Mouse (Mus musculus): ENCODE results near the gene Dimt1. TPM values are rescaled to one million over a fixed set of nuclear protein-coding genes. Genes with fewer than 3 reads are reported as not detected.
"Not testable (repeated sequence)": the region's sequence is repeated elsewhere in the genome, so short reads cannot be mapped to it uniquely, and the experiment has no call there.

Dimt1 gene
- total RNA-seq (2021): 10 to 100 TPM; 19.5 to 25.0 TPM

DNA sequence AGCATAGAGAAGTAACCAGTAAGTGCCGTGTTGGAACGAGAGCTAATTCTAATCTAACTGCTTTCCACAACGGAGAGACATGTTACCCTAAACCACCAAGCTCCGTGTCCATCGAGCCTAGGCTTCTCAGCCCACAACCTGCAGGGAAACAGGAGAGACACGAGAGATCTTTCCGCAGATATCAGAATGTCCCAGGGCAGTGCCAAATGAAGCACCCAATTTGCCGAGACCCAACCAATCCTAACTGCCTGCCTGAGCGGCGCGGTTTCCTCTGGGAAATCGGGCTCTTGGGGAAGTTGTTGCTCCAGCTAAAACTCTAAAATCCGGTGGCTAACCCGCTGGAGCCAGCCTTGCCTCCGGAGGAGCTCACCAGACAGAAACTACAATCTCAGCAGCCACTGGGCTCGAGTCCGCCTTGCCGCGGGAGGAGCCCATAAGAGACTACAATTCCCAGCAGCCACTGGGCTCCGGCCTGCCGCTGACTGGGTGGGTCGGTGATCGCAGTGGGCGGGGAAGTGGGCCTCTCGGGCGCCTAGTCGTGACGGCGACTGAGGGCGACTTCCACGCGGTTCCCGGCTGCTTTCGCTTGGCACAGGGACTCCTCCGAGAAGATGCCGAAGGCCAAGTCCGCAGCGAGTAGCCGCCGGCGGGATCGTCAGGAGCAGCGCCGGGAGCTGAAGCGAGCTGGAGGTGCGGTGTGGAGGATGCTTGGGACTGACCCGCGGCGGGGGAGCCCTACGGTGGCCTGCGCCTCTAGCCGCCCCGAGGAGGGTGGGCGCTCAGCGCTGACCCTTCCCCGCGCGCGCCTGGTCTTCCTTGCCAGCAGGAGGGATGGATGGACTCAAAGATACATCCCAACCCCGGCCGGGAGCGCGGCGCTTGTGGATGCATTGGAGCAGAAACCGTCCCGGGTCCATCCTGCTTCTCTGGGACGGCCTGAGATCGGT lies at the start of gene Dimt1:
Gene Dimt1 (plus strand): TSS at position 534 of the 947 bp plus-strand sequence.
- peak; percentile 81 to 87 for DNase-seq (ENCODE audit: extremely low spot score in 1 of 2, low spot score in 1 of 2)

DNA sequence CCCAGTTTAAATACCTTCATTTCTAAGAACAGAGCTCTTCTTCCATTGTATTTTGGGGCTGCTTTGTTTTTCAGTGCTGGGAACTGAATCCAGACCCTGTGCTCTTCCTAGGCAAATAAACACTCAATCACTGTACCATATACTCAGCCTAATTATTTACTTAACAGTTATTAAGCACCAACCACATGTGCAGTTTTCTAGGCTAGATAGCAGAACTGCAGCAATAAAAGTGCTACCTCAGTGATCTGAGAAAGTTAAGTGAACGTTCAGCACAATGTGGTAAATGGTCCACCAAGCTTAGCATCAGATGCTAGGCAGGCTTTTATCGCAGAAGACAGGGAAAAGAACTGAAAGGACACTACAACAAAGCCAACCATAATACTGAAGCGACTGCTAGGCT lies 42.3 kb upstream of the Dimt1 start:
- no peak for DNase-seq (ENCODE audit: extremely low spot score in 1 of 2, low spot score in 1 of 2)

DNA sequence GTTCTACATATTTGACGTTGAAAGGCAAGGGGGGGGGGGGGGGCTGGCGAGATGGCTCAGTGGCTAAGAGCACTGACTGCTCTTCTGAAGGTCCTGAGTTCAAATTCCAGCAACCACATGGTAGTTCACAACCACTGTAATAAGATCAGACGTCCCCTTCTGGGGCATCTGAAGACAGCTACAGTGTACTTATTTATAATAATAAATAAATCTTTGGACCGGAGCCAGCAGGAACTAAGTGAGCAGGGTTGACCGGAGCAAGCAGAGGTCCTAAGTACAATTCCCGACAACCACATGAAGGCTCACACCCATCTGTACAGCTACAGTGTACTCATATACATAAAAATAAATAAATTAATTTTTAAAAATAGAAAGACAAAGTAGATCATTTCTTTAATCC lies 41.8 kb upstream of the Dimt1 start:
- not testable (repeated sequence) for DNase-seq (ENCODE audit: extremely low spot score in 1 of 2, low spot score in 1 of 2)

DNA sequence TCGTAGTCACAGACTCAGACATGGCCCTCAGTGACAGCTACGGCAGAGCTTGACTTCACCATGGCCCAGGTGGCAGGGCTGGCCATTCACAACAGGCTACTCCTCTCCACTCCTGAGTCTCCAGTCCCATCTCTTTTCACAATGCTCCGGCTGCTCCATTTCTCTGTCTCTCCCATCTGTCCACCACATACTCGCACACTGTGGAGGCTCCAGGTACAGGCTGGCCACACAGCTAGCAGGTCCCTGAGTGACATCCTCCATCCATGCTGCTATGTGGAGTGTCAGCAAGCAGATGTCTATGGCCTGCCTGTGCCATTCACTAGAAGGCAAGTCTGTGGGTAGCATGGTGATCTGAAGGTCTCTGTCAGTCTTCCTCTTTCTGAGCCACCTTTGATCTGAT lies 39.7 kb upstream of the Dimt1 start:
- no peak for DNase-seq (ENCODE audit: extremely low spot score in 1 of 2, low spot score in 1 of 2)

DNA sequence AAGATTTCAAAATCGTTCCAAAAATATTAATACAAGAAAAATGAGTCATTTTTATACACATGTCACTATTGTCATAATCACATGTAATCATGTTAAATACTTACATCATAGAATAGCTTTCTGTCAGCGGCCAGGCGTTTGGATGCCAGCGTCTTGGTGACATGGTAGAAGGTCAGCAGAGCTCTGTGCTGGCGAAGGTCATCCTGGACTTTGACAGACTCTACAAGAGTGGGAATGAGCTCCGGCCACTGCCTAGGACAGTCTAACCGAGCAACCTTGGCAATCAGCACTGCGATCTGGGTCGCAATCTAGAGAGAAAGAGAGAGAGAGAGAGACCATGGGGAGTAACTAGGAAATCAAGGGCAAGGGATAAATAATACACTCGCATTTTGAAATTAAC lies 36.8 kb upstream of the Dimt1 start:
- DNase-seq (ENCODE audit: extremely low spot score in 1 of 2, low spot score in 1 of 2): no peak

DNA sequence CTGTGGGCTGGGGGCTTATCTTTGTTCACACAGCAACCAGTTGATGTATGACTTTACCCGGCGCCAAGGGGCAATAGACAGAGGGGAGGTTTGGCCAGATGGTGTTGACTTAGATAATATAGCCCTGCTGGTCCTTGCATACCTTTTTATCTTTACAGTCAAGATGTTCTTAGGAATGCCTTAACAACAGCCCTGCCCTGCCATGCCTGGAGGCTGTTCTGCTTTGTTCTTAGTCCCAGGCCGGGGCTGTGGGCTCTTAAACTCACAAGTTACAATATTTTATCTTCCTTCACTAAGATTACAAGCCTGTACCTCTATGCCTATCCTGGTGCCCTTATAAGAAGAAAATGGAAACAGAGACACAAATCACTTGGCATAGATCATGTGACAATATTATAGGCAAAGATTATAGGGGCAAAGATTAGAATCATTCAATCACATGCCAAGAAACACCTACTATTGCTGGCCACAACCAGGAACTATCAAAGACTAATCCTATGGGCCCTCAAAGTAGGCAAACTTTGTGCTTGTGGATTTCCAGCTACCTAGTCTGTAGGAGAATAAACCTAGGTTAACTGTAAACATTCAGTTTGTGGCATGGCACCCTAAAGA lies 33.7 kb upstream of the Dimt1 start:
- DNase-seq (ENCODE audit: extremely low spot score in 1 of 2, low spot score in 1 of 2): no peak

DNA sequence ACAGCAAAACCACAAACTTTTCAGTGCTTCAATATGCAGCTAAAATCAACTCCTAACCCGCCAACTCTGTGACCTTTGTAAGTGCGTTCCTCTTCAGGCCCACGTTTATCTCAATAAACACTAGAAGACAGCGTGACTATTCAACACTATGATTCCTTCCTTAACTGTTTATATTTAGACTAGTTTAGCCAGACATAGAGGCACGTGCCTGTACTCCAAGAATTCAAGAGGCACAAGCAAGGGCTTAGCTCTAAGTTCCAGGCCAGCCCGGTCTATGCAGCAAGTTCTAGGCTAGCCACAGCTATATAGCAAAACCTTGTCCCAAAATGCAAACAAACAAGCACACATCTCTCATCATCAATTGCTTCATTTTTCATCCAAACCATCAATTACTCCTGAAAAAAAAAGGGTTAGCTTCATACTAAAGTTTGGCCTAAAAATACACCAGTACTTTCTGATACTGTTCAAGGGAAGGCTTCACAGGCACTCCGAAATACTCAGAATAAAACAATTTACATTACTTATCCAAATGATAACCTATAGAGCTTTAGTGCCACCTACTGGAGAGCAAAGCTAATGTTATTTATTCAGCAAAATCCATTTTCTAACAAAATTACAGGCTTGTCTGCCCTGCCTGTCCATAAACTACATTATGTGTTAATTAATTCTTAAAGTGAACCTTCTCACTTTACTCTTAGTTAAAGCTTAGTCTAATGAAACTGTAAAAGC lies 28.4 kb upstream of the Dimt1 start:
- DNase-seq (ENCODE audit: extremely low spot score in 1 of 2, low spot score in 1 of 2): no peak

DNA sequence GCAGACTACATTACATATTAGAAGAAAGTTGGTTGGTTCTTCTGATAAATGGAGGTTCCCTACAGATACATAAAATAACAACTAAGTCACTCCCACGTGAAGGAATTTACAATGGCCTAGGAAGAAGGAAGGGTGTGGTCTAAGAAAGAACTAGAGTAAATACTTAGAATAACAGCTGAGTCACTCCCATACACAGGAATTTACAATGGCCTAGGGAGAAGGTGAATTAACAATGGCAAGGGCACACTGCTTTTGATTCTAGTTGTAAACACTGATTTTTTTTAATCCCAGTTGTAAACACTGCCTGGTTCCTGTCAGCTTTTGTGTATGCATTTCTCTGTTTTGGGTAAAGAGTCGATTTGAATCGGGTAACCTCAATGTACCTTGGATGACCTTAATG lies 21.0 kb upstream of the Dimt1 start:
- not testable (repeated sequence) for DNase-seq (ENCODE audit: extremely low spot score in 1 of 2, low spot score in 1 of 2)

DNA sequence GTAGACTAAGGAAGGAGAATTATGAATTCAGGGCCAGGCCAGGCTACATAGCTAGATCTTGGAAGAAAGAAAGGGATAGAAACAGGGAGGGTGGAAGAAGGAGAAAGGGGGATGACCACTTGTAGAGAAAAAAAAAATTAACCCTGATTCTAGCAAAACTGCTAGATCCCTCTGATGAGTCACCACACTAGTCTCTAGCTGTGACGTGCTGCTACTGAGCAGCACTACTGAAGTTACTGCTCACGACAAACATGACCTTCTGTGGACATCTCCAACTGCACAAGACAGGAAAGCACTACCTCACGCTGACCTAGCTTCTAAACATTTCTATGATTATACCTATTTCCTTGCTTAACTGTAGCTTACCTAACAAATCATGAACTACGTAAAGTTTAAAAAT lies 18.6 kb upstream of the Dimt1 start:
- no peak for DNase-seq (ENCODE audit: extremely low spot score in 1 of 2, low spot score in 1 of 2)

DNA sequence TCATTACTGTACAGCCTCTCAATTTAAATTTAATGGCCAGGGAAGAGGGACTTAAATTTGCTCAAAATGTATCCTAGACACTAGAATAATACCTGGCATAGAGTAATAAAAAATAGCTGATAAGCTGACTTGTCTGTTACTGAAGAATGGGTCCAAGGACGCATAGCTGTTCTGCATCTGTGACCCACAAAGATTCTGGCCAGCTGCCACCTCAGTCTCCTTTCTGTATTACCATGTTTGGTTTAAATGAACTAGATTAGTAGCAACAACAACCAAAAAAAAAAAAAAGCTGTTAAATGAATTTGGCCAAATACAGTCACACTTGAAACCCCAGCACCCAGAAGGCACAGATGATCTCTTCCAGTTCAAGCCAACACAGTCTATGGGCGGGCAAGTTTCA lies 17.7 kb upstream of the Dimt1 start:
- no peak for DNase-seq (ENCODE audit: extremely low spot score in 1 of 2, low spot score in 1 of 2)

DNA sequence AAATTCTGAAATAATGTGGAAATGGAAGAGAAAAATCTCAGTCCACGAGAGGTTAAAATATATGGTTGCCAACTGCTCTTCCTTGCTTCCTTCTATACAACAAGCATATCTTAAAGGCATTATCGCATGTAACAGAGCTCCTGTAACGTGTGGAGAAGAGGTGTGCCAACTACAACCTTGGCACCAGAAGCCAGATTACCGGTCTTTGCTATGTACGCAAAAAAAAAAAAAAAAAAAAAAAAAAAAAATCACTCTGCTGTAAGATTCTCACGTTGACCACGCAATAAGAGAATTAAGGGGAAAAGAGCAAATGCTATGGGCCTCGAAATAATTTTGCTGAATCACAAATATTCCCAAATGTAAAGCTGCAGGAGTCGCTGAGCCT lies 11.1 kb upstream of the Dimt1 start:
- no peak for DNase-seq (ENCODE audit: extremely low spot score in 1 of 2, low spot score in 1 of 2)

DNA sequence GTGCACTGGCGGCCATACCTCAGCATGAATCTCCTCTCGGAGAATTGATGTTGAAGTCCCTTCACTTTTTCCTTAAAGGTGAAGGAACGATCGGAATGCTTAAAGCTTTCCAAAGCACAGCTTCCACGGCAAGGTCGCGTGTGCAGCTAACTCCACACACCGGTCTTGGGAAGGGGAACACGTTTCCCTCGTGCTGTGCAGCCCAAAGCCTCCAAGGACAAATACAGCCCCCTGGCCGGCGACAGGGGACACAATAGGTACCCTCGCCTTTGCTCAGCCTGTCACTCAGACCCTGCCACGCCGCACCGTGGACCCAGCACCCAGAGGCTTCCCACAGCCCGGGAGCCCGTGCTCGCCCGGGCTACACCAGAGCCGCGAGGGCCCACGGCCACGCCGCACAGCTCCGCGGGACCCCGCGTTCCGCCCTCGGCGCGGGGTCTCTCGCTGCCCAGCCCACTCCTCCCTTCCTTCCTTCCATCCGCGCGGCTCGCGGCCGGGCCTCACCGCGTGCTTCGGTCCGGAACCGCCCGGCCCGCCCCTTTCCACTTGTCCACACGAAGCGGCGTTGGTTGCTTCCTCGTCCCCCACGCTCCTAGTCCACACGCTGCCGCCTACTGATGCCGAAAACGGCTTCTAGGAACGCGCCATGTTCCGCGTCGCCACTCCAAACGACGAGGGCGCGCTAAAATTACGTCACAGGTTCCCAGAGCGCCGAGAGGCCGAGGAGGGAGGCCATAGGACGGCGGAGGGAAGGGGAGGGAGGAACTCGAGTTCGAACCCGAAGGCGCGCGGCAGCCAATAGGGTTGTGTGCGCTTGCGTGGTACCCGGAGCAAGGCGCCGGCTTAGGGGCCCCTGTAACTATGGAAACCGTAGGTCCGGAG lies 10.4 kb upstream of the Dimt1 start, which contains the start of gene Ipo11:
Gene Ipo11 (minus strand): TSS at position 703 of the 882 bp plus-strand sequence.
- DNase-seq (ENCODE audit: extremely low spot score in 1 of 2, low spot score in 1 of 2): peak; percentile 79 to 86

DNA sequence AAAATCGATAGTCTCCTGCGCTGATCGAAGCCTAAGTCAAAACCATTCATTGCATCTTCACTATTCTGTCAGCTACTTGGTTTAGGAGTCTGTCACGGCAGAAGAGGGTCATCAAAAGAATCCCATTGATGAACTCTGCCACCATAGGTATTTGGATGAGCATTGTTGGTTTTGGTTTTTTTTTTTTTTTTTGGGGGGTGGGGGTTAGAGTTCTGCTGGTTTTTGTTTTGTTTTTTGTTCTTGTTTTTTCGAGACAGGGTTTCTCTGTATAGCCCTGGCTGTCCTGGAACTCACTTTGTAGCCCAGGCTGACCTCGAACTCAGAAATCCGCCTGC lies 9.8 kb upstream of the Dimt1 start:
- no peak for DNase-seq (ENCODE audit: extremely low spot score in 1 of 2, low spot score in 1 of 2)

DNA sequence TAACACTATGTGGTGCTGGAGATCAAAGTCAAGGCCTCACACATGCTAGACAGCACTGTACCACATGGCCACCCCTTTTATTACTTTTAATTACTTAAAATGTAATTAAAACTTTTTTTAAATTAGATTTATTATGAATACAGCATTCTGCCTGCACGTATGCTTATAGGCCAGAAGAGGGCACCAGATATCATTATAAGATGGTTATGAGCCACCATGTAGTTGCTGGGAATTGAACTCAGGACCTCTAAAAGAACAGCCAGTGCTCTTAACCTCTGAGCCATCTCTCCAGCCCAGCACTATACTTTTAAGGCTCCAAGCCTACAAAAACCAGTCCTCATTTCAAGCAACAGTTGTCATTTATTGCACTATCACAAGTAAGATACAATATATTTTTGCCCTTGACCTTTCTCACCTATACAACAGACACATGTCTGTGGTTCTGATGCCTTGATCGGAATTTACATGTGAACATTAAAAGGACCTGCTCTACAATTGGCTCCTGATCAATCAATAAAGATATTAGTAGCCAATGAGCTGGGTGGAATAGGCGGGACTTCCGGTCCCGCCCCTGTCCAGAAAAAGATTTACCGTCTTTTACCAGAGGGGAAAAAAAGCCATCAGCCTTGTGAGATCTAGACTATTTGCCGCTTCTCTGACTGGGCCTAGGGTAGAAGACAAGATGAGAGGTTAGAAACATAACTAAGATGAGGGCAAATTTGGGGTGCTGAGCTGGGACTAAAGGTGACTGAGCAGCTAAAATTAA lies 5.5 kb upstream of the Dimt1 start:
- no peak for DNase-seq (ENCODE audit: extremely low spot score in 1 of 2, low spot score in 1 of 2)

DNA sequence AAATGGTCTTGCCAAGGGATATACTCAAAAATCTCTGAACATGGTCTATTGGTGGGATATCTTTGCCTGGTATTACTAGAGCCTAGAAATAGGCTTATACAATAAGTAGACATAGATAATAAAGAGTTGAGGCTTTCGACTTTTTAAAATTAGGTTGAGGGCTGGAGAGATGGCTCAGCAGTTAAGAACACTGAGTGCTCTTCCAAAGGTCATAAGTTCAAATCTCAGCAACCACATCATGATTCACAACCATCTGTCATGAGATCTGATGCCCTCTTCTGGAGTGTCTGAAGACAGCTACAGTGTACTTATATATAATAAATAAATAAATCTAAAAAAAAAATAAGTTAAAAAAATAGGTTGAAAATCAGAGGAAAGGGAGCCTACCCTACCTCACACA lies 4.2 kb upstream of the Dimt1 start:
- DNase-seq (ENCODE audit: extremely low spot score in 1 of 2, low spot score in 1 of 2): no peak

DNA sequence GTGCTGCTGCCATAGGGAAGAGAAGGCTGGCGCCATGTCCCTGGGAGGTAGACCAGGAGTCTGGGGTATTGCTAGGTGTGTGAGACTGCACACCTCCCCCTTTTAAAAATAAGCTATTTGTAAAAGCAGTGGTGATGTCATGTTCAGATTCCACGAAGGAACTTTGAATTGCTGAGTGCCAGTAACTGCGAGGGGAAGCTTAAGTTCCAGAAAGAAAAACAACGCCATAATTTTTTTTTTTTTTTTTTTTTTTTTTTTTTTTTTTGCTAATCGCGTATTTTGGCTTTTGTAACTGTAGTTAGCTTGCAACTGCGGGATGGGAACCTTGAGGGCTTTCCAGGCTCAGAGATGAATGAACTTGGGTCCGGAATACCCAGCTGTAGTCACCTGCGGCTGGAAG lies 1.4 kb upstream of the Dimt1 start:
- no peak for DNase-seq (ENCODE audit: extremely low spot score in 1 of 2, low spot score in 1 of 2)

DNA sequence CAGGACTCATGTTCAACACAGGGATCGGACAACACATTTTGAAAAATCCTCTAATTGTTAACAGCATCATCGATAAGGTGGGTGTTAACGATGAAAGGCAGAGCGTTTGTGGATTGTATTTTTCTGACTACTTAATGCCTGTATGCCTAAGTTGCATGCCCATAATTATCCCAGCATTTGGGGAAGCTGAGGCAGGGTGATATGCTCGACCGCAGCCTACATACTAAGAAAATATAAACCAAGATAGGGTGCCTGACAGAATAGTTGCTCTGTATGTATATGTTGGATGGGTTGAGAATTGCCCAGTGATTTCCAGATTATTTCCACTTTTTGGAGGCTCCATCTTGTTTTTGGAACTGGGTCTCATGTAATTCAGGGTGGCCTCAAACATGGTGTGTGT lies 656 bp downstream of the Dimt1 start:
- DNase-seq (ENCODE audit: extremely low spot score in 1 of 2, low spot score in 1 of 2): no peak

DNA sequence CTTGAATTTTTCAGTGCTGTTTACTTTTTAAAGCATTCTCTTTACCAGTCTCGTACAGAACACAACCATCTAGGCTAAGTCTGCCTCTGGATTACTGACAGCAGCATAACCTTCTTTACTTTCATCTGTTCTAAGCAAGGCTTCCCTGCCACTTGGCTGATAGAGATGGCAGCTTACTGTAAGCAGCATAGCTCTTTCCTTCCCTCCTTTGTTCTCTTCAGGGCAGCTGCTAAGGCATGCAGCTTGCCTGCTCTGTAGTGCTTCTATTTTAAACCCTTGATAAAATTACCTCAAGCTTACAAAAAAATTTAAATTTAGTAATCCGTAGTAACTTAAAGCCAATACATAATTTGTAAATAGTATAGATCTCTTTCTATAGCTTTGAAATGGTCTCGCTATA lies 8.0 kb downstream of the Dimt1 start:
- no peak for DNase-seq (ENCODE audit: extremely low spot score in 1 of 2, low spot score in 1 of 2)

DNA sequence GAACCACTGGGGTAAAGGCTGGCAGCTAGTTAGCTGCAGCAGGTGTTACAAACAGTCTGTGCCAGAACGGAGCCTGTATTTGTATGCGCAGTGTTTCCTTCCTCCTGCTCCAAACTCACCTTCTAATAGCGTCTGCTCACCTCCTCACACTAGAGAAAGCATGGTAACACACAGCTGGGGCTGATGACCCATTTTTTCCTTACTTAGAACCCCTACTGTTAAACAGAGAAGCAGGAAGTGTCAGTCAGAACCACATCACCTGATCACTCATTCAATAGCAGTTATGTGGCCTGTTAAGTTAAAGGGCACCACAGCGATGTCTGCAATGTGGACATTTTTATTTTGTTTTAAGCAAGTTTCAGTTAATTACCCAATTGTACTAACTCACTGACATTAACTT lies 10.6 kb downstream of the Dimt1 start:
- DNase-seq (ENCODE audit: extremely low spot score in 1 of 2, low spot score in 1 of 2): no peak

DNA sequence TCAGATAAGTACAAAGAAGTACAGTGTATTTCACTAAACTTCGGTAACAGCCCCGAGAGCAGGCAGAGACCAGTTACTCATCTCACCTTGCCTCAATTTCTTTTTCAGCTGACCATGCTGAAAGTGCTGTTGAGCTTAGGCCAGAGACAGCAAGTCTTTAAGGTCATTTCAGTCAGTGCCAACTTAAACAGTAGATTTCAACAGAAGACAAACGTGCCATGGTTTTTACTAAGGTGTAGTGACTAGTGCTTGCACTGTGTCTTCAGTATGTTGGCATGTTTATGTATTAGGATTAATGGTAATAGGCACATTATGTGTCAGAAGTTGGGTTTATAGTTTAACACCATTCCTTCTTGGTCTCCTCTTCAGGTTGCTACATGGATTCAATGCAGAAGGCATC lies 11.4 kb downstream of the Dimt1 start:
- DNase-seq (ENCODE audit: extremely low spot score in 1 of 2, low spot score in 1 of 2): no peak

All from layer of hippocampus, postnatal 25 days (tissue).